Mouse (Mus musculus) CH12.LX (cell line): ENCODE measurements at regions not wholly inside any gene's neighbourhood (a gene's known extent, or its start where the extent isn't known, plus 50 kb on each side); places are given as distances from the start of the nearest gene placed in this dataset.

ENCODE experiments used
- DNase-seq: peaks from one replicate; pipeline ENCODE4 v3.0.0-alpha.2; 2013; ENCODE audit errors: extremely low read depth
- H3K27ac ChIP-seq: 2 replicates; pipeline ENCODE4 v1.5.1; 2012; ENCODE audit warnings: low read depth, mild to moderate bottlenecking, control low read depth, moderate library complexity; ENCODE audit not compliant: insufficient read depth
- H3K27me3 ChIP-seq: replicated peaks from 2 replicates; pipeline ENCODE3; 2012; ENCODE audit warnings: inconsistent platforms
- H3K36me3 ChIP-seq, 2 experiments: replicated peaks in 1 of 2; 2 replicates each; pipeline versions ENCODE3 to v1.6.1; 2012; ENCODE audit warnings: inconsistent platforms in 1 of 2, low read length in 1 of 2, mild to moderate bottlenecking in 1 of 2, mixed read lengths in 1 of 2, moderate library complexity in 1 of 2; ENCODE audit not compliant: control insufficient read depth in 1 of 2, insufficient read depth in 1 of 2
- H3K4me1 ChIP-seq, 2 experiments: 2 replicates each; pipeline ENCODE4 v1.6.1; 2012; ENCODE audit warnings: inconsistent platforms in 1 of 2, moderate library complexity in 1 of 2; ENCODE audit not compliant: insufficient read depth in 2 of 2, control insufficient read depth in 1 of 2
- H3K4me2 ChIP-seq: 2 replicates; pipeline ENCODE4 v1.6.1; 2012; ENCODE audit warnings: low read depth, mild to moderate bottlenecking, control low read depth; ENCODE audit not compliant: poor library complexity, insufficient read depth, severe bottlenecking
- H3K4me3 ChIP-seq, 3 experiments: fragments of 150-350 bp in 1 of 3; sonication (generic) in 1 of 3; replicated peaks in 1 of 3; 2 replicates each; pipeline versions ENCODE3 to v1.5.1; 2011 to 2012; ENCODE audit warnings: low read depth in 2 of 3, low read length in 2 of 3, mild to moderate bottlenecking in 2 of 3, moderate library complexity in 2 of 3, control low read depth in 1 of 3, improper control_type of control experiment in 1 of 3, inconsistent platforms in 1 of 3, mixed read lengths in 1 of 3; ENCODE audit not compliant: poor library complexity in 1 of 3
- H3K79me2 ChIP-seq: replicated peaks from 2 replicates; pipeline ENCODE4 v1.6.1; 2012; ENCODE audit warnings: mild to moderate bottlenecking, moderate library complexity; ENCODE audit not compliant: control insufficient read depth, poor library complexity, insufficient read depth, severe bottlenecking; ENCODE audit errors: extremely low read depth
- H3K9ac ChIP-seq: 2 replicates; pipeline ENCODE4 v1.6.1; 2012; ENCODE audit warnings: low read depth, mild to moderate bottlenecking, control low read depth, moderate library complexity; ENCODE audit not compliant: insufficient read depth
- H3K9me3 ChIP-seq: replicated peaks from 2 replicates; pipeline ENCODE3; 2012; ENCODE audit warnings: low read length, inconsistent platforms, mixed read lengths
- CHD1 ChIP-seq: IDR thresholded peaks from 2 replicates; pipeline ENCODE4 v1.6.1; 2012; ENCODE audit warnings: low read depth, low read length, improper control_type of control experiment, inconsistent platforms
- CTCF ChIP-seq, 2 experiments: IDR thresholded peaks in 1 of 2; conservative IDR thresholded peaks in 1 of 2; 2 replicates each; pipeline ENCODE4 v1.5.1; 2011 to 2012; ENCODE audit warnings: low read depth in 2 of 2, low read length in 2 of 2, improper control_type of control experiment in 1 of 2, inconsistent platforms in 1 of 2, mild to moderate bottlenecking in 1 of 2, moderate library complexity in 1 of 2
- ELF1 ChIP-seq: IDR thresholded peaks from 2 replicates; pipeline ENCODE4 v1.6.1; 2014; ENCODE audit warnings: low read depth, mild to moderate bottlenecking, inconsistent platforms, low read length, improper control_type of control experiment
- EP300 ChIP-seq: IDR thresholded peaks from 2 replicates; pipeline ENCODE4 v1.6.1; 2011; ENCODE audit warnings: low read length, improper control_type of control experiment
- IRF4 ChIP-seq: IDR thresholded peaks from 2 replicates; pipeline ENCODE4 v1.6.1; 2014; ENCODE audit warnings: low read depth, mild to moderate bottlenecking, inconsistent platforms, low read length, improper control_type of control experiment
- JUND ChIP-seq: conservative IDR thresholded peaks from 2 replicates; pipeline ENCODE4 v1.6.1; 2011; ENCODE audit warnings: low read depth, low read length, improper control_type of control experiment
- KAT2A ChIP-seq: IDR thresholded peaks from 2 replicates; pipeline ENCODE4 v1.6.1; 2012; ENCODE audit warnings: low read length, improper control_type of control experiment, inconsistent platforms; ENCODE audit not compliant: insufficient replicate concordance
- MAFK ChIP-seq: IDR thresholded peaks from 2 replicates; pipeline ENCODE4 v1.6.1; 2011; ENCODE audit warnings: low read length, improper control_type of control experiment; ENCODE audit not compliant: insufficient replicate concordance
- MAZ ChIP-seq: IDR thresholded peaks from 2 replicates; pipeline ENCODE4 v1.6.1; 2012; ENCODE audit warnings: low read depth, mild to moderate bottlenecking, inconsistent platforms, low read length, improper control_type of control experiment, moderate library complexity
- MEF2A ChIP-seq: IDR thresholded peaks from 2 replicates; pipeline ENCODE4 v1.6.1; 2014; ENCODE audit warnings: low read depth, mild to moderate bottlenecking, inconsistent platforms, low read length, improper control_type of control experiment, borderline replicate concordance
- MYC ChIP-seq: IDR thresholded peaks from 2 replicates; pipeline ENCODE4 v1.6.1; 2011; ENCODE audit warnings: low read depth, mild to moderate bottlenecking, improper control_type of control experiment, low read length
- NELFE ChIP-seq: IDR thresholded peaks from 2 replicates; pipeline ENCODE4 v1.6.1; 2011; ENCODE audit warnings: low read depth, low read length, improper control_type of control experiment
- NRF1 ChIP-seq: IDR thresholded peaks from 2 replicates; pipeline ENCODE4 v1.6.1; 2014; ENCODE audit warnings: low read depth, mild to moderate bottlenecking, inconsistent platforms, low read length, improper control_type of control experiment, moderate library complexity
- PAX5 ChIP-seq: IDR thresholded peaks from 2 replicates; pipeline ENCODE4 v1.6.1; 2012; ENCODE audit warnings: low read length, inconsistent platforms, mixed read lengths
- POLR2A ChIP-seq: IDR thresholded peaks from 2 replicates; pipeline ENCODE4 v1.6.1; 2011; ENCODE audit warnings: low read depth, mild to moderate bottlenecking, improper control_type of control experiment, low read length
- POLR2AphosphoS2 ChIP-seq: IDR thresholded peaks from 2 replicates; pipeline ENCODE4 v1.6.1; 2011; ENCODE audit warnings: low read depth, low read length, improper control_type of control experiment
- RAD21 ChIP-seq: IDR thresholded peaks from 2 replicates; pipeline ENCODE4 v1.6.1; 2011; ENCODE audit warnings: low read depth, mild to moderate bottlenecking, low read length, improper control_type of control experiment, moderate library complexity
- TBP ChIP-seq: conservative IDR thresholded peaks from 2 replicates; pipeline ENCODE4 v1.6.1; 2011; ENCODE audit warnings: low read depth, low read length, improper control_type of control experiment
- UBTF ChIP-seq: IDR thresholded peaks from 2 replicates; pipeline ENCODE4 v1.6.1; 2012; ENCODE audit warnings: low read depth, mild to moderate bottlenecking, inconsistent platforms, low read length, improper control_type of control experiment, moderate library complexity
- USF1 ChIP-seq: IDR thresholded peaks from 2 replicates; pipeline ENCODE4 v1.6.1; 2014; ENCODE audit warnings: low read depth, mild to moderate bottlenecking, inconsistent platforms, low read length, improper control_type of control experiment
- ZC3H11A ChIP-seq: IDR thresholded peaks from 2 replicates; pipeline ENCODE4 v1.6.1; 2012; ENCODE audit warnings: low read depth, mild to moderate bottlenecking, inconsistent platforms, low read length, improper control_type of control experiment
- ZKSCAN1 ChIP-seq: IDR thresholded peaks from 2 replicates; pipeline ENCODE4 v1.6.1; 2012; ENCODE audit warnings: low read depth, inconsistent platforms, low read length, improper control_type of control experiment, borderline replicate concordance
- dilution Hi-C: fragments of 300-500 bp; cut with MboI; formaldehyde crosslinking; loops from 2 replicates; pipeline ENCODE4 v1.14.3; 2020; ENCODE audit warnings: low sequenced_read_pairs; ENCODE audit not compliant: extremely low pct_unique_long_range_greater_than_20kb, extremely low pct_ligation_motif_present
- in situ Hi-C: fragments of 300-500 bp; cut with MboI; formaldehyde crosslinking; loops from 3 replicates; pipeline ENCODE4 v1.14.3; 2019; ENCODE audit warnings: low sequenced_read_pairs, low pct_ligation_motif_present, low pct_unique_long_range_greater_than_20kb, mixed read lengths

DNA sequence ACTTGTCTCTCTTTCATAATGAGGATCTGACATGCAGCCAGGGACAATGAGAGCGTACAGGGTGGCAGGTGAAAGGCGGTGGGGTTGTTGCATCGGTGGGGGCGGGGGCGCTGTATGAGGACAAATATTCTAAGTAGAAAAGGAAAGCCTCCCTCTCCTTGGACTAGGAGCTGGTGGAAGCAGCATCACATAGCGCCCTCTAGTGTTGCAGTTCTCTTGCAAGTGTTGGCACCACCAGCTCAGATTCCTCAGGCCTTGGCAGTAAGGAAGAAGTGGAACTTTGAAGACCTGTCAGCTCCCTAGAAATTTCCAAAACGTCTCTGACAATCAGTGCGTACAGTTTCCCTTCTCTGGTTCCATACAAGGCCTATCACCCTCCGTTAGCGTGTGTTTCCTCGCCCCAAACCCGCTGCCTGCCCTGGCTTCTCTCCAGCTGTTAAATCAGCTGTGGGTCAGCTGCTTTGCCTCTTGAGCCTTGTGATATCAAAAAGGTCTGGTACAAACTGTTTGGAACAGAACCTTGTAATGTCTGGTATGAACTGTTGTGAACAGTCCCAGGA, 240.2 kb upstream of the Ano5 start:
- dilution Hi-C loops (no loop called here), in situ Hi-C loops (no loop called here)
- H3K4me3 ChIP-seq: no peak overlapping the region
- no peaks in the 10 kb centered on the region for H3K4me1 ChIP-seq
- no peaks in the 10 kb centered on the region for H3K27me3 ChIP-seq
- no peaks in the 10 kb centered on the region for H3K79me2 ChIP-seq
- H3K9me3 ChIP-seq: peaks cover 28% of the 10 kb centered on the region
- no peaks in the 10 kb centered on the region for H3K36me3 ChIP-seq
- no peak overlapping the region for H3K9ac ChIP-seq
- TF ChIP-seq MAFK (no peak), JUND (no peak), NRF1 (no peak), ELF1 (no peak)
- H3K4me2 ChIP-seq: no peak overlapping the region
- H3K27ac ChIP-seq: no peak overlapping the region
- DNase-seq: no peak

DNA sequence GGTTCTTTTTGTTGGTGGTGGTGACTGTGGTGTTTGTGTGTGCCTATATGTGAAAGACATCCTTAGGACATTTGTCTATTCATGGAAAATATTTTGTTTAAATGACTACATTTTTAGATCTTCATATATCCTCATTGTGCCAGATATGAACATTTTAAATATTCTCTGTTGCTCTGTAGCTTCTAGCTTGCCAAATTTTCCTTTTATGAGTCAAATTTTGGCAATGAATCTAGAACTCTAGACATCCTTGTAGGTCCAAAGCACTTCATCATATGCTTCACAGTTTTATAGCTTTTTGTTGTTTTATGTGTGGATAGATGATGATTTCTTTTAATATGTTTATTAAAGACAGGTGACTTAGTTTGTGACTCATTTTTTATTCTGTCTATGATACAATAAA, 229.4 kb upstream of the Ano5 start:
- no peak overlapping the region for H3K4me2 ChIP-seq
- no peaks in the 10 kb centered on the region for H3K4me1 ChIP-seq
- H3K4me3 ChIP-seq: no peak overlapping the region
- dilution Hi-C loops: no loop called here
- no peaks in the 10 kb centered on the region for H3K36me3 ChIP-seq
- H3K27me3 ChIP-seq: no peaks in the 10 kb centered on the region
- peaks cover 22% of the 10 kb centered on the region for H3K9me3 ChIP-seq
- H3K79me2 ChIP-seq: no peaks in the 10 kb centered on the region
- no peak overlapping the region for H3K9ac ChIP-seq
- in situ Hi-C loops: no loop called here
- TF ChIP-seq MEF2A (no peak), TBP (no peak), ELF1 (no peak), CTCF (conservative IDR thresholded peaks at IDR 0.05 in 1 of 2, IDR thresholded peaks at IDR 0.05 in 1 of 2; ENCODE audit: low read depth in 2 of 2, low read length in 2 of 2) (no peak), EP300 (no peak), MYC (no peak), CHD1 (no peak)
- H3K27ac ChIP-seq: no peak overlapping the region
- DNase-seq: no peak

DNA sequence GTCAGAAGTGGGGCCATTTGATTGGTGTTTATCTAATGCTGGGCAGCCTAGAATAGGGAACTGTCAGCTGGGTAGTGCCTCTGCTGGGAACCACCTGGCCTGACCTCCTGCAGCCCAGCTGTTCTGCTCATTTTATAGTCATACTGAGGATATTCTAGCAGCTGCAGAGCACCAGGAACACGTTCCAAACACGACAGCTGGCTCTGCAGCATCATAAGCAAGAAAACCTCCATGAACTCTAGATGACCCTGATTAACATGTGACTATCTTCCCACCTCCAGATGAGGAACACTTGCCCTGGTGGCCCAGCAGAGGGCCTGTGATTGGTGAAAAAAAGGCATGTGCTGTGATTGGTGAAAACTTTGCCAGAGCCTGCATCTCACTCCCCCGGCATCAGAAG, 210.6 kb upstream of the Ano5 start:
- H3K27ac ChIP-seq: no peak overlapping the region
- no peak overlapping the region for H3K9ac ChIP-seq
- H3K36me3 ChIP-seq: no peaks in the 10 kb centered on the region
- no peak overlapping the region for H3K4me3 ChIP-seq
- no peaks in the 10 kb centered on the region for H3K4me1 ChIP-seq
- no peak for DNase-seq
- no peak overlapping the region for H3K4me2 ChIP-seq
- H3K27me3 ChIP-seq: no peaks in the 10 kb centered on the region
- in situ Hi-C loops (no loop called here), dilution Hi-C loops (no loop called here)
- no peaks in the 10 kb centered on the region for H3K79me2 ChIP-seq
- no peak for TF ChIP-seq NRF1
- no peak for TF ChIP-seq ZC3H11A
- no peak for TF ChIP-seq KAT2A
- no peak for TF ChIP-seq USF1
- no peak for TF ChIP-seq RAD21
- TF ChIP-seq MAZ: no peak
- TF ChIP-seq ZKSCAN1: no peak
- TF ChIP-seq UBTF: no peak
- TF ChIP-seq CHD1: no peak
- no peak for TF ChIP-seq POLR2AphosphoS2
- no peak for TF ChIP-seq POLR2A
- no peak for TF ChIP-seq IRF4
- no peak for TF ChIP-seq TBP
- TF ChIP-seq NELFE: no peak
- TF ChIP-seq PAX5: no peak
- TF ChIP-seq, all 38 proteins: peak for 0
- H3K9me3 ChIP-seq: peaks cover 18% of the 10 kb centered on the region
